8 mouse cellular contexts compared by ENCODE assay signal in the genomic region with DNA sequence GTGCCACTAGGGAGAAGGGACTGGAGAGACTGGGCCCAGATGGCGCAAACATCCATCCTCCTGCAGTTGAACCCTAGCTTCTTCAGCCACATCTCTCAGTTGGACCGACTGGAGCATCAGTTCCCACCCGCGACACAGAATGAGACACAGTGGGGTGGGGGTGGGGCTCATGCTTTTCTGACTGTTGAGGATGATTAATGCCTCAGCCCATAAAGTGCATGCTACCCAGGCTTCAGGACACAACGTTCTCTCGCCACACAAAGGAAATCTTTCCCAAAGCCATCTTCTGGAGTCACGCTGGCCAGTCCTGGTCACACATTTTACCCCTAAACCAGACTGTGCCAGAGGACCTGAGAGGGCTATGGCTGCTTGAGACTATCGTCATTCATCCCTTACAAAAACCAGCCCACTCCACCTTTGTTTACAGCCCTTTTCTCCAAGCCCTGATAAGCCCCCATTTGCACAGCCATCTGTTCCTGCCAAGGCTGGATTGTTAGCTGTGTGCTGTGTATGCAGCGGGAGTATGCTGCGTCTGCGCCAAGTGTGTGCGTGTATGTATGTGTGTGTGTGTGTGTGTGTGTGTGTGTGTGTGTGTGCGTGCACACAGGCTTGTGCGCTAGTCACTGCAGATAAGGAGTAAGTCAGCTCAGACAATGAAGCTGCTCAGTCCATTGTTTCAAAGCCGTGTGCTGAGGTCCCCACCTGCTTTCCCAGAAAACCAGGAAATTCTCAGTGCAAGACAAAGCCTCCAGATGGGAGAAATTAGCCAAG. TPM values are rescaled to one million over a fixed set of nuclear protein-coding genes. Genes with fewer than 3 reads are reported as not detected.
DNase-seq lines count a peak whose midpoint lies in the region; ATAC-seq lines count a peak whose summit lies in the region.

No protein-coding gene starts in this region.

- H3K36me3 ChIP-seq in hindbrain, embryonic 13.5 days = no peaks in the 10 kb centered on the region
- no peaks in the 10 kb centered on the region for H3K36me3 ChIP-seq in stomach, embryonic 14.5 days (ENCODE audit: control insufficient read depth, insufficient read depth, low read length)

- peak; percentile 73 to 84 for DNase-seq in cerebellum, postnatal 14 days
- DNase-seq in cerebellum, adult 8-10 months = no peak
- DNase-seq in embryo, embryonic 10 days (ENCODE audit: low spot score) = peak; percentile 48
- no peak for DNase-seq in gastrocnemius, postnatal 25 days
- DNase-seq in cerebellum, adult 11-12 months = no peak

- WGBS in hindbrain, embryonic 13.5 days = 22% methylated on average over 15 of the region's 15 CpGs
- 31% methylated on average over 15 of the region's 15 CpGs for WGBS in stomach, embryonic 14.5 days

- ATAC-seq in hindbrain, embryonic 13.5 days (ENCODE audit: low FRiP score) = peak; percentile 94
- 0 out of 2 replicates have a peak, but pooled peaks have one; percentile 41 for ATAC-seq in megakaryocyte-erythroid progenitor cell, adult 5-6 weeks (replicated peaks; ENCODE audit: low FRiP score, low TSS enrichment, poor library complexity, severe bottlenecking)
- peak; percentile 69 for ATAC-seq in stomach, embryonic 14.5 days (ENCODE audit: insufficient number of reproducible peaks, insufficient read depth, low FRiP score, low read depth)

- H3K27me3 ChIP-seq in hindbrain, embryonic 13.5 days = no peaks in the 10 kb centered on the region
- no peaks in the 10 kb centered on the region for H3K27me3 ChIP-seq in stomach, embryonic 14.5 days (ENCODE audit: control insufficient read depth, insufficient read depth, low read length)

- H3K4me2 ChIP-seq in hindbrain, embryonic 13.5 days = no peak overlapping the region
- H3K4me2 ChIP-seq in stomach, embryonic 14.5 days (replicated peaks; ENCODE audit: low read depth, low read length) = no peak overlapping the region

- peaks cover 30% of the 10 kb centered on the region for H3K4me1 ChIP-seq in hindbrain, embryonic 13.5 days (replicated peaks)
- no peaks in the 10 kb centered on the region for H3K4me1 ChIP-seq in stomach, embryonic 14.5 days (ENCODE audit: control insufficient read depth, insufficient read depth, low read length)

- no peaks in the 10 kb centered on the region for H3K9me3 ChIP-seq in hindbrain, embryonic 13.5 days
- H3K9me3 ChIP-seq in stomach, embryonic 14.5 days (ENCODE audit: control insufficient read depth, low read depth, low read length) = no peaks in the 10 kb centered on the region

- H3K4me3 ChIP-seq in hindbrain, embryonic 13.5 days = no peak overlapping the region
- H3K4me3 ChIP-seq in stomach, embryonic 14.5 days (ENCODE audit: low read depth, low read length) = no peak overlapping the region

- peak overlapping the region; percentile 56 for H3K9ac ChIP-seq in hindbrain, embryonic 13.5 days
- no peak overlapping the region for H3K9ac ChIP-seq in stomach, embryonic 14.5 days (replicated peaks; ENCODE audit: low read depth, low read length)

- peak overlapping the region; percentile 96 for H3K27ac ChIP-seq in hindbrain, embryonic 13.5 days
- H3K27ac ChIP-seq in stomach, embryonic 14.5 days (ENCODE audit: low read length) = no peak overlapping the region

RNA-seq across cellular contexts. Expression of a gene that starts 18.1 kb away (rescaled TPM):
- 125 and 126 TPM in 2 replicates for polyA plus RNA-seq in hindbrain, embryonic 13.5 days (2015; fragmentation: Nextera tagmentation; extraction: Ambion mirVana)
- total RNA-seq in megakaryocyte-erythroid progenitor cell, adult 5-6 weeks (2014; fragmentation: Nextera tagmentation) = 11.4 and 16.1 TPM in 2 replicates
- 7.0 and 12.0 TPM in 2 replicates for total RNA-seq in megakaryocyte-erythroid progenitor cell, adult 5-6 weeks (2017)
- 50.9 and 62.0 TPM in 2 replicates for polyA plus RNA-seq in stomach, embryonic 14.5 days (2014; fragmentation: Nextera tagmentation; extraction: Ambion mirVana)
- 1 to 10 TPM; 1.6 to 3.0 TPM for total RNA-seq in gastrocnemius, postnatal 25 days (2021)

RNA-seq across cellular contexts. Expression of a gene that starts 30.3 kb away (rescaled TPM):
- polyA plus RNA-seq in hindbrain, embryonic 13.5 days (2015; fragmentation: Nextera tagmentation; extraction: Ambion mirVana) = 12.8 and 13.8 TPM in 2 replicates
- 11.1 and 12.3 TPM in 2 replicates for total RNA-seq in megakaryocyte-erythroid progenitor cell, adult 5-6 weeks (2014; fragmentation: Nextera tagmentation)
- total RNA-seq in megakaryocyte-erythroid progenitor cell, adult 5-6 weeks (2017) = 21.6 and 22.8 TPM in 2 replicates
- polyA plus RNA-seq in stomach, embryonic 14.5 days (2014; fragmentation: Nextera tagmentation; extraction: Ambion mirVana) = 12.0 and 12.9 TPM in 2 replicates
- total RNA-seq in gastrocnemius, postnatal 25 days (2021) = 1 to 10 TPM; 4.3 to 4.7 TPM

Comparison
In these comparisons a context has a peak if more than half of its experiments do, and no peak if none do; other contexts are left out.
1. DNase-seq: peak in cerebellum, postnatal 14 days (2 of 2) and embryo, embryonic 10 days (single experiment); none in cerebellum, adult 8-10 months (single experiment), gastrocnemius, postnatal 25 days (single experiment) and cerebellum, adult 11-12 months (single experiment).
2. ATAC-seq: peak in every context shown above with its lines; median percentile 94 in hindbrain, embryonic 13.5 days; 69 in stomach, embryonic 14.5 days; 41 in megakaryocyte-erythroid progenitor cell, adult 5-6 weeks.